Mouse (Mus musculus) G1E (cell line): ENCODE results near the gene Aff3. TPM values are rescaled to one million over a fixed set of nuclear protein-coding genes. Genes with fewer than 3 reads are reported as not detected.

ENCODE experiments used
- ATAC-seq: 2 replicates; pipeline ENCODE4 v1.8.0; 2016; ENCODE audit warnings: mild to moderate bottlenecking; ENCODE audit not compliant: insufficient number of reproducible peaks, poor library complexity, low FRiP score, severe bottlenecking; ENCODE audit errors: extremely low read depth
- DNase-seq: peaks from one replicate; pipeline ENCODE4 v3.0.0; 2012; ENCODE audit warnings: low spot score
- H3K27me3 ChIP-seq: 2 replicates; pipeline ENCODE4 v1.6.1; 2012; ENCODE audit warnings: mild to moderate bottlenecking, low read length, inconsistent platforms; ENCODE audit not compliant: insufficient read depth
- H3K36me3 ChIP-seq: replicated peaks from 2 replicates; pipeline ENCODE3; 2012; ENCODE audit warnings: mild to moderate bottlenecking, inconsistent platforms
- H3K4me1 ChIP-seq: 2 replicates; pipeline ENCODE4 v1.6.1; 2012; ENCODE audit warnings: low read depth, low read length, inconsistent platforms, mixed read lengths; ENCODE audit not compliant: insufficient read depth
- H3K4me3 ChIP-seq: 2 replicates; pipeline ENCODE4 v1.5.1; 2012; ENCODE audit warnings: low read depth, mild to moderate bottlenecking, inconsistent platforms, low read length, moderate library complexity, mixed read lengths
- H3K9me3 ChIP-seq: replicated peaks from 2 replicates; pipeline ENCODE4 v1.6.1; 2012; ENCODE audit warnings: inconsistent platforms
- CTCF ChIP-seq: IDR thresholded peaks from 2 replicates; pipeline ENCODE4 v1.5.1; 2012; ENCODE audit warnings: low read depth, low read length, inconsistent platforms, mixed read lengths
- GATA1 ChIP-seq: IDR thresholded peaks from 2 replicates; pipeline ENCODE4 v1.6.1; 2012; ENCODE audit warnings: borderline replicate concordance, low read length, inconsistent platforms, mixed read lengths
- GATA2 ChIP-seq: IDR thresholded peaks from 2 replicates; pipeline ENCODE4 v1.6.1; 2012; ENCODE audit warnings: low read depth, low read length, inconsistent platforms, borderline replicate concordance
- POLR2AphosphoS5 ChIP-seq: IDR thresholded peaks from 2 replicates; pipeline ENCODE4 v1.6.1; 2012; ENCODE audit warnings: low read depth, low read length, inconsistent platforms; ENCODE audit not compliant: insufficient replicate concordance
- TAL1 ChIP-seq: conservative IDR thresholded peaks from 2 replicates; pipeline ENCODE4 v1.6.1; 2012; ENCODE audit warnings: low read depth, low read length, inconsistent platforms, mixed read lengths
- polyA plus RNA-seq: library from polyadenylated mRNA; stranded (reverse); fragments of >175 nt; gene quantifications from 2 replicates; pipeline ENCODE4 v1.2.3, GENCODE M21; 2012
- total RNA-seq, 2 experiments: library from RNA; stranded (forward) in 1 of 2; stranded (reverse) in 1 of 2; fragments of 200-1000 nt in 1 of 2; fragments of >200 nt in 1 of 2; fragmentation: Nextera tagmentation in 1 of 2; gene quantifications; 2 replicates each; pipeline ENCODE4 v1.2.3; 2014 to 2017

Gene Aff3
- total and polyA plus RNA-seq, 3 experiments, result 2.3 to 6.9 (median 6.3) TPM

- Histone ChIP-seq H3K9me3 (no peaks in the 10 kb centered on the region), H3K4me1 (no peaks in the 10 kb centered on the region), H3K36me3 (no peaks in the 10 kb centered on the region), H3K4me3 (no peak overlapping the region), H3K27me3 (no peaks in the 10 kb centered on the region; the same call in 1 of the 2 replicates)
- no peak for TF ChIP-seq GATA1
- no peak for TF ChIP-seq GATA2
- TF ChIP-seq TAL1, result no peak
- TF ChIP-seq CTCF, result no peak
- no peak for TF ChIP-seq POLR2AphosphoS5
- DNase-seq, result no peak
- no peak for ATAC-seq
Observed at GRCm38 (mm10) chr1:38467305-38468083, 197.3 kb downstream of the Aff3 start.

GRCm38 (mm10) chr1:38456719-38457269, 208.0 kb downstream of the Aff3 start:
- TF ChIP-seq GATA2, result no peak
- no peak for TF ChIP-seq GATA1
- no peak for TF ChIP-seq POLR2AphosphoS5
- TF ChIP-seq TAL1, result no peak
- no peak for TF ChIP-seq CTCF
- H3K4me3 ChIP-seq, result no peak overlapping the region
- H3K27me3 ChIP-seq, result 0 out of 2 replicates have a peak, but pooled peaks cover 3% of the 10 kb centered on the region
- H3K36me3 ChIP-seq, result no peaks in the 10 kb centered on the region
- H3K9me3 ChIP-seq, result no peaks in the 10 kb centered on the region
- H3K4me1 ChIP-seq, result no peaks in the 10 kb centered on the region
- DNase-seq (no peak), ATAC-seq (no peak)

- ATAC-seq, result no peak
- H3K4me1 ChIP-seq, result no peaks in the 10 kb centered on the region
- no peak for DNase-seq
- no peaks in the 10 kb centered on the region for H3K9me3 ChIP-seq
- H3K4me3 ChIP-seq, result no peak overlapping the region
- H3K27me3 ChIP-seq, result 0 out of 2 replicates have a peak, but pooled peaks cover 6% of the 10 kb centered on the region
- no peaks in the 10 kb centered on the region for H3K36me3 ChIP-seq
- TF ChIP-seq GATA2 (no peak), GATA1 (no peak), CTCF (no peak), TAL1 (no peak), POLR2AphosphoS5 (no peak)
Observed at GRCm38 (mm10) chr1:38454921-38455320, 209.8 kb downstream of the Aff3 start.

GRCm38 (mm10) chr1:38451367-38451766, 213.4 kb downstream of the Aff3 start:
- Histone ChIP-seq H3K4me3 (no peak overlapping the region), H3K4me1 (0 out of 2 replicates have a peak, but pooled peaks cover 2% of the 10 kb centered on the region)
- ATAC-seq, result no peak

GRCm38 (mm10) chr1:38450677-38451076, 214.1 kb downstream of the Aff3 start:
- no peaks in the 10 kb centered on the region for H3K9me3 ChIP-seq
- ATAC-seq, result no peak
- TF ChIP-seq GATA2, result no peak
- TF ChIP-seq TAL1, result no peak
- TF ChIP-seq CTCF, result no peak
- TF ChIP-seq GATA1, result no peak
- no peak for TF ChIP-seq POLR2AphosphoS5
- DNase-seq, result no peak
- no peak overlapping the region for H3K4me3 ChIP-seq
- 0 out of 2 replicates have a peak, but pooled peaks cover 7% of the 10 kb centered on the region for H3K27me3 ChIP-seq
- H3K4me1 ChIP-seq, result 0 out of 2 replicates have a peak, but pooled peaks cover 2% of the 10 kb centered on the region
- H3K36me3 ChIP-seq, result no peaks in the 10 kb centered on the region

More at GRCm38 (mm10) chr1:38451367-38451766, 213.4 kb downstream of the Aff3 start:
- DNase-seq, result no peak
- H3K27me3 ChIP-seq, result 0 out of 2 replicates have a peak, but pooled peaks cover 7% of the 10 kb centered on the region
- TF ChIP-seq GATA1, result no peak
- no peak for TF ChIP-seq TAL1
- TF ChIP-seq CTCF, result no peak
- TF ChIP-seq GATA2, result no peak
- TF ChIP-seq POLR2AphosphoS5, result no peak
- no peaks in the 10 kb centered on the region for H3K36me3 ChIP-seq
- no peaks in the 10 kb centered on the region for H3K9me3 ChIP-seq
